Mouse (Mus musculus) limb, embryonic 13.5 days (tissue): ENCODE measurements around the gene Rere. TPM values are rescaled to one million over a fixed set of nuclear protein-coding genes. Genes with fewer than 3 reads are reported as not detected.

ENCODE experiments used
- ATAC-seq: fragments of 200-750 bp; cut with Nextera tagmentation; 2 replicates; pipeline ENCODE4 v1.8.0; 2017; ENCODE audit warnings: low read depth, moderate number of reproducible peaks, moderate TSS enrichment; ENCODE audit not compliant: low FRiP score
- H3K27ac ChIP-seq: fragments of 300-500 bp; sonication (generic); 2 replicates; pipeline ENCODE4 v1.5.1; 2015; ENCODE audit warnings: inconsistent platforms, mild to moderate bottlenecking, moderate library complexity
- H3K27me3 ChIP-seq: fragments of 300-500 bp; sonication (generic); 2 replicates; pipeline ENCODE4 v1.6.1; 2015; ENCODE audit warnings: mild to moderate bottlenecking, inconsistent platforms
- H3K36me3 ChIP-seq: fragments of 300-500 bp; sonication (generic); 2 replicates; pipeline ENCODE4 v1.6.1; 2015; ENCODE audit warnings: inconsistent platforms, mild to moderate bottlenecking, moderate library complexity
- H3K4me1 ChIP-seq: fragments of 300-500 bp; sonication (generic); 2 replicates; pipeline ENCODE4 v1.6.1; 2015; ENCODE audit warnings: inconsistent platforms
- H3K4me2 ChIP-seq: fragments of 300-500 bp; sonication (generic); replicated peaks from 2 replicates; pipeline ENCODE4 v1.6.1; 2015; ENCODE audit warnings: inconsistent platforms, mild to moderate bottlenecking, moderate library complexity
- H3K4me3 ChIP-seq: fragments of 300-500 bp; sonication (generic); 2 replicates; pipeline ENCODE4 v1.5.1; 2015; ENCODE audit warnings: moderate library complexity, mild to moderate bottlenecking, inconsistent platforms
- H3K9ac ChIP-seq: fragments of 300-500 bp; sonication (generic); 2 replicates; pipeline ENCODE4 v1.6.1; 2015; ENCODE audit warnings: mild to moderate bottlenecking, inconsistent platforms
- H3K9me3 ChIP-seq: fragments of 300-500 bp; sonication (generic); 2 replicates; pipeline ENCODE4 v1.6.1; 2016; ENCODE audit warnings: inconsistent platforms
- WGBS: fragments of 180-500 bp; shearing (Covaris S2); methylation state at CpG from one replicate; pipeline ENCODE4 v1.1.7; 2015; 5-methylcytosine and 5-hydroxymethylcytosine counted together
- polyA plus RNA-seq: library from polyadenylated mRNA; unstranded; fragments of >200 nt; fragmentation: Nextera tagmentation; extraction: Ambion mirVana; gene quantifications from 2 replicates; pipeline ENCODE4 v1.2.1, GENCODE M21; 2015

Gene Rere
- polyA plus RNA-seq, 1 experiment from 2014 or later = 24.2 TPM

GRCm38 (mm10) chr4:150636635-150637034, 355.2 kb downstream of the Rere start:
- WGBS = 80% methylated on average over 6 of the region's 6 CpGs
- Histone ChIP-seq H3K9ac (no peak overlapping the region), H3K4me3 (no peak overlapping the region), H3K9me3 (no peaks in the 10 kb centered on the region), H3K36me3 (no peaks in the 10 kb centered on the region), H3K4me2 (no peak overlapping the region), H3K27ac (no peak overlapping the region), H3K27me3 (no peaks in the 10 kb centered on the region), H3K4me1 (no peaks in the 10 kb centered on the region)
- ATAC-seq = no peak

DNA sequence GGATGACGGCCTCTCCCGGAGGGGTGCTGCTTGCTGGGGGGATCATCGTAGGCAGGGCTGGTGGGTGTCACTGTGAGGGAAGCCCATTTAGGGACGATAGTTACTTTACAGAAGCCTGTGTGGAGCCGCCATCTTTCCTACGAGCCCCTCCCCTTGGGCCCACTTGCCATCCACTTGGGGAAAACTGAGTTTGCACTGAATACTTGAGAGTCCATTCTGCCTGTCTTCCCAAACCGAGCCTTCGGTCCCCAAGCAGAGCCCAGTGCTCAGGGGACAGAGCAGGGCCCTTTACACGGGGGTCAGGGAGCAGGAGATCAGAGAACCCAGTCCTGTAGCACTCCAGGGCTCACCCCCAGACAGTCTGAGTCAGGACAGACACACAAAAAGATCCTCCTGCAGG, 362.9 kb downstream of the Rere start:
- 87% methylated on average over 9 of the region's 9 CpGs for WGBS

GRCm38 (mm10) chr4:150649327-150649726, 367.9 kb downstream of the Rere start:
- 80% methylated on average over 5 of the region's 5 CpGs for WGBS

More for the DNA sequence above, 362.9 kb downstream of the Rere start:
- H3K27me3 ChIP-seq = no peaks in the 10 kb centered on the region
- H3K4me2 ChIP-seq = no peak overlapping the region
- no peaks in the 10 kb centered on the region for H3K9me3 ChIP-seq
- no peaks in the 10 kb centered on the region for H3K36me3 ChIP-seq
- H3K4me3 ChIP-seq = no peak overlapping the region
- no peak for ATAC-seq
- H3K9ac ChIP-seq = no peak overlapping the region
- H3K4me1 ChIP-seq = no peaks in the 10 kb centered on the region
- H3K27ac ChIP-seq = no peak overlapping the region

GRCm38 (mm10) chr4:150651390-150652277, 370.2 kb downstream of the Rere start, which contains the start of gene Slc45a1:
TSS of gene Slc45a1 (minus strand) at chr4:150652174.
- WGBS = 5% methylated on average over 41 of the region's 41 CpGs
- Histone ChIP-seq H3K9ac (peak within 1 kb of the TSS; percentile 56), H3K36me3 (no peaks in the 10 kb centered on the region)

More at GRCm38 (mm10) chr4:150649327-150649726, 367.9 kb downstream of the Rere start:
- ATAC-seq = no peak
- Histone ChIP-seq H3K9ac (no peak overlapping the region), H3K36me3 (no peaks in the 10 kb centered on the region), H3K9me3 (no peaks in the 10 kb centered on the region), H3K4me3 (no peak overlapping the region), H3K27ac (no peak overlapping the region), H3K4me1 (peaks cover 7% of the 10 kb centered on the region), H3K27me3 (peaks cover 32% of the 10 kb centered on the region), H3K4me2 (no peak overlapping the region)

DNA sequence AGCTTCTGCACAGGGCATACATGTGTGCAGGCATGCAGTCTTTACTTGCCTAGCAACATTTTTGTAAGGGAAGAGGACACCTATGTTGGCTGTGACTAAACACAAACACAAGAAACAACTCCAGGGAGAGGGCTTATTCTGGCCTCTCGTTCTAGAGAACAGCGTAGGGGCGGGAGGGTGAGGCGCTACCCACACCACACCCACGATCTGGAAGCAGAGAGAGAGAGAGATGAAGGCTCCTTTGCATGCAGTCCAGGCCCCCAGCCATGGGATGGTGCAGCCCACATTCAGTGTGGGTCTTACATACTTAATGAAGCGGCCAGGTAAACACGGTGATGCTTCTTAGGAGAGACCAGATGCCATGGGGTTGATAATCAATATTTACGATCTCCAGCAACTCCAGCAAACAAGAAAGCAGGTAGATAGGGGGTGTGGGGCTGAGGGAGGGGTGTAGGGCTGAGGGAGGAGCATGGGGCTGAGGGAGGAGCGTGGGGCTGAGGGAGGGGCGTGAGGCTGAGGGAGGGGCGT, 371.7 kb downstream of the Rere start:
- H3K4me1 ChIP-seq = peaks cover 11% of the 10 kb centered on the region
- ATAC-seq = no peak
- no peak overlapping the region for H3K9ac ChIP-seq
- no peak overlapping the region for H3K4me2 ChIP-seq
- no peak overlapping the region for H3K4me3 ChIP-seq
- 46% methylated on average over 11 of the region's 11 CpGs for WGBS
- no peak overlapping the region for H3K27ac ChIP-seq
- peaks cover 5% of the 10 kb centered on the region for H3K9me3 ChIP-seq
- H3K36me3 ChIP-seq = no peaks in the 10 kb centered on the region
- H3K27me3 ChIP-seq = peaks cover 32% of the 10 kb centered on the region

More at GRCm38 (mm10) chr4:150651390-150652277, 370.2 kb downstream of the Rere start, which contains the start of gene Slc45a1:
- no peak for ATAC-seq
- peaks cover 32% of the 10 kb centered on the region for H3K27me3 ChIP-seq
- peaks cover 1% of the 10 kb centered on the region; the same call in 1 of the 2 replicates for H3K9me3 ChIP-seq
- H3K4me3 ChIP-seq = peak within 1 kb of the TSS; percentile 44
- H3K4me2 ChIP-seq = peak within 1 kb of the TSS; percentile 71
- H3K4me1 ChIP-seq = peaks cover 11% of the 10 kb centered on the region
- H3K27ac ChIP-seq = no peak within 1 kb of the TSS

DNA sequence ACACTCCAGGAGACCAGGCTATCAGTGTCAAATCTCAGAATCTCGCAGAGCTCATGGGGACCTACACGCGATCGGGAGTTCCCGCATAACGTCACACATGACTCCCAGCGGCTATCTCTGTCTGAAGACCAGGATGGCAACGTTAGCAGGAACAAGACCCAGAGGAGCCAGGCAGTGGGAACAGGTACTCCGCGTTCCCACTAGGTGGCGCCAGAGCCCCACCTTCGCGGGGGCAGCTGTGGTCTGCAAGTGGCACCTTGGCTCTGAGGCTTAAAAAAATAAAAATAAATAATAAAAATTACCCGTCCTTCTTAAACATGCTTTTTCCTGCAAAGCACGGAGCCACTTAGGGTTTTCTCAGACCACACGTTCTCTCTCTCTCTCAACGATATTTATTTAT, 374.5 kb downstream of the Rere start:
- no peak overlapping the region for H3K9ac ChIP-seq
- no peaks in the 10 kb centered on the region for H3K36me3 ChIP-seq
- H3K4me1 ChIP-seq = peaks cover 20% of the 10 kb centered on the region
- no peak overlapping the region for H3K4me3 ChIP-seq
- peaks cover 29% of the 10 kb centered on the region for H3K27me3 ChIP-seq
- WGBS = 5% methylated on average over 17 of the region's 17 CpGs
- ATAC-seq = no peak
- no peak overlapping the region for H3K27ac ChIP-seq
- H3K9me3 ChIP-seq = peaks cover 5% of the 10 kb centered on the region
- H3K4me2 ChIP-seq = peak overlapping the region; percentile 19

DNA sequence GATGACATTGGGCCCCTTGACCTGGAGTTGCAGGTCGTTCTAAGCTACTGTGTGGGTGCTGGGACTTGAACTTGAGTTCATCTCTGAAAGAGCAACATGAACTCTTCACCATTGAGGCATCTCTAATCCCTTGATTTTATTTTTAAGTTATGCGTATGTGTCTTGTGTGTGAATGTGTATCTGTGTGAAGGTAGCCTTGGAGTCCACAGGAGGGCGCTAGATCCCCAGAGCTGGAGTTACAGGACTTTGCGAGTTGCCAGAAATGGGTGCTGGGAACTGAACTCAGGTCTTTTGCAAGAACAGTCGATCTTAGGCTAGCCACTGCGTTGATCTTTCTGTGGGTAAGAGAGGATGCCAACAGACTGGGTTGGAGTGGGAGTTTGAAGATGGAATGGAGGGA, 375.1 kb downstream of the Rere start:
- H3K27me3 ChIP-seq = peaks cover 24% of the 10 kb centered on the region
- no peak overlapping the region for H3K4me3 ChIP-seq
- ATAC-seq = no peak
- no peak overlapping the region for H3K4me2 ChIP-seq
- no peak overlapping the region for H3K9ac ChIP-seq
- WGBS = 78% methylated on average over 6 of the region's 6 CpGs
- no peaks in the 10 kb centered on the region for H3K36me3 ChIP-seq
- H3K9me3 ChIP-seq = peaks cover 5% of the 10 kb centered on the region
- peaks cover 25% of the 10 kb centered on the region for H3K4me1 ChIP-seq
- no peak overlapping the region for H3K27ac ChIP-seq

DNA sequence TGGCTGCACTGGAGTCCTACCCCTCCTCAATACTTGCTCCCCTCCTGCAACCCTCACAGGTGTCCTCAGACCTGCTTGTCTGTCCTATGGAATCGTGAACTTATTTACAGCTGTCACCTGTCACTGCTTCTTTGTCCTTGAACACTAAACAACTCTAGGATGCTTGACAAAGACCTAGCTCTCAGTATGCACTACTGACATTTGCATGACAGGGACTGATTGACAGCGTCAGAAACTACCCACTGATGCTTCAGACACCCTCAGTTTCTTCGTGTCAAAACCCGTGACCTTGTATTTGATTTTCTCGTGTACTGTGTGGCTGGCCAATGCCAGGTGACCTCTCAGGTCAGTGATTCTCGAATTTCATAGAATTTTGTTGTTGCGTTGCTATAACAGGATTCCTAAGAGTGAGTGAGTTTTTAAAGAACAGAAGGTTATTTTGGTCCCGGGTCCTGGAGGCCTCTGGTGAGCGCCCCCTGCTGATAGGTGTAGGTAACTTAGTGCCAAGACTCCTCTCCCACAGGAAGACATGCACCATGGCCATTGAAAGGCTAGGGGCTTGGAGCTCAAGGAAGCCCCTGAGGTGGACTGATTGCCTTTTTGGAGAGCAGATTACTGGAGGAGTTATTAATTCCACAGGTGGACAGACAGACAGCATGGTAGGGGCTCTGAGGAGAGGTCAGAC, 378.6 kb downstream of the Rere start:
- Histone ChIP-seq H3K36me3 (no peaks in the 10 kb centered on the region), H3K9me3 (peaks cover 5% of the 10 kb centered on the region), H3K9ac (no peak overlapping the region), H3K4me2 (no peak overlapping the region), H3K27me3 (no peaks in the 10 kb centered on the region), H3K27ac (no peak overlapping the region), H3K4me1 (peaks cover 29% of the 10 kb centered on the region), H3K4me3 (no peak overlapping the region)
- no peak for ATAC-seq
- WGBS = 72% methylated on average over 9 of the region's 9 CpGs

- Histone ChIP-seq H3K36me3 (no peaks in the 10 kb centered on the region), H3K4me1 (peaks cover 28% of the 10 kb centered on the region), H3K9me3 (peaks cover 1% of the 10 kb centered on the region; the same call in 1 of the 2 replicates), H3K9ac (peak overlapping the region; percentile 62), H3K4me2 (peak overlapping the region; percentile 63), H3K27me3 (no peaks in the 10 kb centered on the region), H3K27ac (no peak overlapping the region), H3K4me3 (peak overlapping the region; percentile 34)
- no peak for ATAC-seq
- 4% methylated on average over 13 of the region's 13 CpGs for whole genome bisulfite sequencing
Observed at GRCm38 (mm10) chr4:150661886-150662285, 380.4 kb downstream of the Rere start.

- H3K27me3 ChIP-seq = no peaks in the 10 kb centered on the region
- no peak overlapping the region for H3K9ac ChIP-seq
- no peak overlapping the region for H3K4me3 ChIP-seq
- H3K4me1 ChIP-seq = peaks cover 28% of the 10 kb centered on the region
- H3K4me2 ChIP-seq = no peak overlapping the region
- H3K9me3 ChIP-seq = no peaks in the 10 kb centered on the region
- H3K36me3 ChIP-seq = no peaks in the 10 kb centered on the region
- no peak for ATAC-seq
- no peak overlapping the region for H3K27ac ChIP-seq
- WGBS = 55% methylated on average over 12 of the region's 12 CpGs
Observed at GRCm38 (mm10) chr4:150663192-150663591, 381.7 kb downstream of the Rere start.

GRCm38 (mm10) chr4:150664726-150665125, 383.3 kb downstream of the Rere start:
- Histone ChIP-seq H3K4me1 (peaks cover 28% of the 10 kb centered on the region), H3K36me3 (no peaks in the 10 kb centered on the region), H3K4me3 (no peak overlapping the region), H3K4me2 (no peak overlapping the region), H3K9me3 (no peaks in the 10 kb centered on the region), H3K27me3 (no peaks in the 10 kb centered on the region), H3K27ac (no peak overlapping the region), H3K9ac (no peak overlapping the region)
- whole genome bisulfite sequencing = 82% methylated on average over 7 of the region's 7 CpGs
- ATAC-seq = no peak

DNA sequence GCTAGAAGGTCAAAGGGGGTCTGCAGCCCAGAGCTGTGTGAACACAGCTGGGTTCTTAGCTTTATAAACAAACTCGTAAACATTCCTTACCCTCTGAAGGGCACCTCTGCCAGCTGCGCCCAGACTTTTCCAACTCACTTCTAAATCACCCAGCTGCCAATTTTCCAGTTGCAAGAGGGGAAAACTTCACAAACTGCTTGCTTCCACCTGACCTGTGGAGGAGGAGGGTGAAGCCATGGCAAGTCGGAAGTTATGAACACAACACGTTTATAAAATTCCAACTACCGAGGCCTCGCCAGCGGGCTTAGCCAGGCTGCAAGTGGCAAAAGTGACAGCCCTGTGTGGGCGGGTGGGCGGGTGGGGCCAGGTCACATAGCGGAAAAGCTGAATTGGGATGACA, 384.4 kb downstream of the Rere start:
- 60% methylated on average over 10 of the region's 10 CpGs for WGBS
- no peaks in the 10 kb centered on the region for H3K36me3 ChIP-seq
- H3K4me3 ChIP-seq = no peak overlapping the region
- H3K9ac ChIP-seq = no peak overlapping the region
- H3K4me2 ChIP-seq = no peak overlapping the region
- no peak overlapping the region for H3K27ac ChIP-seq
- H3K27me3 ChIP-seq = no peaks in the 10 kb centered on the region
- ATAC-seq = no peak
- peaks cover 21% of the 10 kb centered on the region for H3K4me1 ChIP-seq
- H3K9me3 ChIP-seq = no peaks in the 10 kb centered on the region
